Mouse (Mus musculus) hindbrain, embryonic 15.5 days (tissue): Measurements from ENCODE around the gene B3gnt7. TPM values are rescaled to one million over a fixed set of nuclear protein-coding genes. Genes with fewer than 3 reads are reported as not detected.
A peak's percentile ranks its signal among the peaks of the same experiment; 100 is the strongest.
"Not testable (repeated sequence)": the region's sequence is repeated elsewhere in the genome, so short reads cannot be mapped to it uniquely, and the experiment has no call there.

Experiments
- ATAC-seq: fragments of 200-750 bp; cut with Nextera tagmentation; 2 replicates; pipeline ENCODE4 v1.8.0; 2017; ENCODE audit warnings: low read depth, moderate number of reproducible peaks, moderate TSS enrichment; ENCODE audit not compliant: low FRiP score
- H3K27ac ChIP-seq: fragments of 300-500 bp; sonication (generic); replicated peaks from 2 replicates; pipeline ENCODE4 v1.5.1; 2015; ENCODE audit warnings: mild to moderate bottlenecking, inconsistent platforms
- H3K27me3 ChIP-seq: fragments of 300-500 bp; sonication (generic); 2 replicates; pipeline ENCODE4 v1.6.1; 2015; ENCODE audit warnings: control low read depth, inconsistent platforms
- H3K36me3 ChIP-seq: fragments of 300-500 bp; sonication (generic); 2 replicates; pipeline ENCODE4 v1.6.1; 2015; ENCODE audit warnings: control low read depth, inconsistent platforms
- H3K4me1 ChIP-seq: fragments of 300-500 bp; sonication (generic); replicated peaks from 2 replicates; pipeline ENCODE4 v1.6.1; 2015; ENCODE audit warnings: control low read depth, inconsistent platforms
- H3K4me2 ChIP-seq: fragments of 300-500 bp; sonication (generic); 2 replicates; pipeline ENCODE4 v1.6.1; 2015; ENCODE audit warnings: moderate library complexity, mild to moderate bottlenecking, inconsistent platforms
- H3K4me3 ChIP-seq: fragments of 300-500 bp; sonication (generic); 2 replicates; pipeline ENCODE4 v1.5.1; 2015; ENCODE audit warnings: mild to moderate bottlenecking, inconsistent platforms
- H3K9ac ChIP-seq: fragments of 300-500 bp; sonication (generic); 2 replicates; pipeline ENCODE4 v1.6.1; 2015; ENCODE audit warnings: inconsistent platforms
- H3K9me3 ChIP-seq: fragments of 300-500 bp; sonication (generic); 2 replicates; pipeline ENCODE4 v1.6.1; 2016; ENCODE audit warnings: control low read depth, inconsistent platforms
- WGBS: fragments of 180-500 bp; shearing (Covaris S2); methylation state at CpG from one replicate; pipeline ENCODE4 v1.1.7; 2015; 5-methylcytosine and 5-hydroxymethylcytosine counted together
- polyA plus RNA-seq: library from polyadenylated mRNA; unstranded; fragments of >200 nt; fragmentation: Nextera tagmentation; extraction: Ambion mirVana; gene quantifications from 2 replicates; pipeline ENCODE4 v1.2.1, GENCODE M21; 2015

B3gnt7 gene
- polyA plus RNA-seq, 1 experiment from 2014 or later: 8.7 TPM

- no peaks in the 10 kb centered on the region for H3K36me3 ChIP-seq
- H3K4me2 ChIP-seq: no peak overlapping the region
- H3K4me3 ChIP-seq: no peak overlapping the region
- no peak for ATAC-seq
- no peak overlapping the region for H3K9ac ChIP-seq
- 49% methylated on average over 2 of the region's 2 CpGs for WGBS
- H3K27me3 ChIP-seq: no peaks in the 10 kb centered on the region
- H3K27ac ChIP-seq: no peak overlapping the region
- H3K9me3 ChIP-seq: no peaks in the 10 kb centered on the region
- H3K4me1 ChIP-seq: no peaks in the 10 kb centered on the region
These were observed 33.7 kb downstream of the B3gnt7 start for GRCm38 (mm10) chr1:86336330-86336729.

DNA sequence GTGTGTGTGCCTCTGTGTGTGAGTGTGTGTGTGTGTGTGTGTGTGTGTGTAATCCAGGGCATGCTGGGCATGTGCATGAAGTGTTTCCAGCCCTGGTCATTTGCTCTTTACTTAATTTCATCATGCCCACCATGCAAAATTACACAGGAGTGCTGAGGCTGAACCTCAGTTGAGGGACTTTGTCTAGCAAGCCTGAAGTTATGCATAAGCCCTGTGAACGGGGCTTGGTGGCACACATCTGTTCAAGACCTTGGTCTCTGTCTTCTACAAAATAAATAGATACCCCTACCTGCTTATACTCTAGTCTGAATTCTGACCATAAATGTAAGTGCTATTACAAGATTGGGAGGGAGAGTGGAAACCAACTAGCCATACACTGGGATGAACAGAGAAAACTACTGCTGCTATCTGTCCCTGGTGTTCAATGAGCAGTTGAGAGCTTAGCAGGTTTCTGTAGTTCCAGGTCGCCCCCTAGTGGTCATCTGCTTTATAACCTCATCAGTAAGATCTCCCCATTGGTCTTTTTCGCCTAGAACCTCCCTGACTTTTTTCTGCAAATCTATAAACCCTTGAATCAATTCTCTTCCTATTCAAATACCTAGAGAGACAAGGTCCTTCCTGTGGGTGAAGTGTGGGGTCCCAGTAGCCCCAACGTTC lies 36.7 kb downstream of the B3gnt7 start:
- Histone ChIP-seq H3K4me2 (no peak overlapping the region), H3K9ac (no peak overlapping the region), H3K27me3 (no peaks in the 10 kb centered on the region), H3K36me3 (no peaks in the 10 kb centered on the region), H3K4me1 (no peaks in the 10 kb centered on the region), H3K4me3 (no peak overlapping the region), H3K9me3 (no peaks in the 10 kb centered on the region), H3K27ac (no peak overlapping the region)
- ATAC-seq: peak; percentile 74; the same call in 1 of the 2 replicates
- 29% methylated on average over 4 of the region's 4 CpGs for WGBS

GRCm38 (mm10) chr1:86341096-86341495 lies 38.5 kb downstream of the B3gnt7 start:
- not testable (repeated sequence) for H3K4me2 ChIP-seq, H3K4me3 ChIP-seq, H3K27me3 ChIP-seq, H3K27ac ChIP-seq, H3K9me3 ChIP-seq, ATAC-seq, H3K9ac ChIP-seq, H3K4me1 ChIP-seq, H3K36me3 ChIP-seq
- WGBS: 94% methylated on average over 2 of the region's 2 CpGs

DNA sequence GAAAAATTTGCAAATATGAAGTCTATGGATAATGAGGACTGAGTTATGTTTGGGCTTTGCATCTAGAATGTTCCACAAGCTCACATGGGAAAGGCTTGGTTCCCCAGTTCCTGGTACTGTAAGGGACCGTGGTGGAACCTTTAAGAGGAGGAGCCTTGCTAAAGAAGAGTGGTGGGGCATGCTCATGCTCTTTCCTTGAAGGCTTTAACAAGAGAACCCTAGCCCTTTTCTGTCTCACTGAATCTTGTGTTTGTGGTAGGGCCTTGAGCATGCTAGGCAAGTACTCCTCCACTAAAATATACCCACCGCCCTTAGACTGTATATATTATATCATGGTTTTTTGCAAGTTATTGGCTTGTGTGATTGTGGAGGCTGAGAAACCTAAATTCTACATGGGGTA lies 39.7 kb downstream of the B3gnt7 start:
- no peaks in the 10 kb centered on the region for H3K9me3 ChIP-seq
- no peaks in the 10 kb centered on the region for H3K4me1 ChIP-seq
- H3K27me3 ChIP-seq: no peaks in the 10 kb centered on the region
- peaks cover 6% of the 10 kb centered on the region for H3K36me3 ChIP-seq
- no peak overlapping the region for H3K9ac ChIP-seq
- ATAC-seq: no peak
- no peak overlapping the region for H3K27ac ChIP-seq
- H3K4me2 ChIP-seq: no peak overlapping the region
- 91% methylated on average over 2 of the region's 2 CpGs for WGBS
- H3K4me3 ChIP-seq: no peak overlapping the region

DNA sequence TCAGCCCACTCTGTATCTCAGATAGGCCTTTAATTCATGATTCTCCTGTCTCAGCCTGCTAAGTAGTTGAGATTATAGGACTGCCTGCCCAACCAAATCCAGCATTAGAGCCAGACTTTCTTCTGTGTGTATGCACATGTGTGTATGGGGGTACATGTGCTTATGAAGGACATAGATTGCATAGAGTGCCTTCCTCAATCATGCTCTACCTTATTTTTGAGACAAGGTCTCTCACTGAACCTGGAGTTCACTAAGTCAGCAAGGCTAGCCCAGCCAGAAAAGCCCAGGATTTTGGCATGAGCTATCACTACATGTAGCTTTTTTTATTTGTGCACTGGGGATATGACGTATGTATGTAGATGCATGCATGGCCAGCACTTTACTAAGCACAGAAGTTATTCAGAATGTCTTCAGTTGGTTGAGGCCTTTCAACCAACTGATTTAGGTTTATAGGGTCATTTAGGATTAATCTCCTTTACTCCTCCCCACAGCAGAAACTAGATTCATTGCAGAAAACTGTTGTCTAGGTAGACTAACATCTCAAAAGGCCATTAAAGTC lies 40.5 kb downstream of the B3gnt7 start:
- no peak for ATAC-seq
- Histone ChIP-seq H3K4me3 (no peak overlapping the region), H3K4me2 (no peak overlapping the region), H3K4me1 (no peaks in the 10 kb centered on the region), H3K27ac (no peak overlapping the region), H3K9ac (no peak overlapping the region), H3K9me3 (no peaks in the 10 kb centered on the region), H3K27me3 (no peaks in the 10 kb centered on the region), H3K36me3 (peaks cover 14% of the 10 kb centered on the region)
- WGBS: 100% methylated on average over 1 of the region's 1 CpGs

GRCm38 (mm10) chr1:86343969-86344861 lies 41.6 kb downstream of the B3gnt7 start:
- H3K4me1 ChIP-seq: no peaks in the 10 kb centered on the region
- H3K9me3 ChIP-seq: no peaks in the 10 kb centered on the region
- H3K27me3 ChIP-seq: no peaks in the 10 kb centered on the region
- H3K9ac ChIP-seq: no peak overlapping the region
- H3K4me2 ChIP-seq: no peak overlapping the region
- H3K4me3 ChIP-seq: no peak overlapping the region
- peaks cover 25% of the 10 kb centered on the region for H3K36me3 ChIP-seq
- ATAC-seq: no peak
- no peak overlapping the region for H3K27ac ChIP-seq
- WGBS: 83% methylated on average over 4 of the region's 4 CpGs

GRCm38 (mm10) chr1:86345069-86345468 lies 42.4 kb downstream of the B3gnt7 start:
- no peaks in the 10 kb centered on the region for H3K27me3 ChIP-seq
- H3K27ac ChIP-seq: no peak overlapping the region
- H3K9ac ChIP-seq: no peak overlapping the region
- ATAC-seq: no peak
- H3K9me3 ChIP-seq: no peaks in the 10 kb centered on the region
- H3K4me3 ChIP-seq: no peak overlapping the region
- peaks cover 33% of the 10 kb centered on the region for H3K36me3 ChIP-seq
- no peaks in the 10 kb centered on the region for H3K4me1 ChIP-seq
- no peak overlapping the region for H3K4me2 ChIP-seq
- WGBS: 94% methylated on average over 4 of the region's 4 CpGs

- no peak overlapping the region for H3K4me2 ChIP-seq
- peaks cover 42% of the 10 kb centered on the region for H3K36me3 ChIP-seq
- H3K9me3 ChIP-seq: no peaks in the 10 kb centered on the region
- no peaks in the 10 kb centered on the region for H3K4me1 ChIP-seq
- no peak overlapping the region for H3K27ac ChIP-seq
- H3K4me3 ChIP-seq: no peak overlapping the region
- no peaks in the 10 kb centered on the region for H3K27me3 ChIP-seq
- no peak overlapping the region for H3K9ac ChIP-seq
- WGBS: 97% methylated on average over 4 of the region's 4 CpGs
- ATAC-seq: no peak
These were observed 43.3 kb downstream of the B3gnt7 start for GRCm38 (mm10) chr1:86345956-86346355.

DNA sequence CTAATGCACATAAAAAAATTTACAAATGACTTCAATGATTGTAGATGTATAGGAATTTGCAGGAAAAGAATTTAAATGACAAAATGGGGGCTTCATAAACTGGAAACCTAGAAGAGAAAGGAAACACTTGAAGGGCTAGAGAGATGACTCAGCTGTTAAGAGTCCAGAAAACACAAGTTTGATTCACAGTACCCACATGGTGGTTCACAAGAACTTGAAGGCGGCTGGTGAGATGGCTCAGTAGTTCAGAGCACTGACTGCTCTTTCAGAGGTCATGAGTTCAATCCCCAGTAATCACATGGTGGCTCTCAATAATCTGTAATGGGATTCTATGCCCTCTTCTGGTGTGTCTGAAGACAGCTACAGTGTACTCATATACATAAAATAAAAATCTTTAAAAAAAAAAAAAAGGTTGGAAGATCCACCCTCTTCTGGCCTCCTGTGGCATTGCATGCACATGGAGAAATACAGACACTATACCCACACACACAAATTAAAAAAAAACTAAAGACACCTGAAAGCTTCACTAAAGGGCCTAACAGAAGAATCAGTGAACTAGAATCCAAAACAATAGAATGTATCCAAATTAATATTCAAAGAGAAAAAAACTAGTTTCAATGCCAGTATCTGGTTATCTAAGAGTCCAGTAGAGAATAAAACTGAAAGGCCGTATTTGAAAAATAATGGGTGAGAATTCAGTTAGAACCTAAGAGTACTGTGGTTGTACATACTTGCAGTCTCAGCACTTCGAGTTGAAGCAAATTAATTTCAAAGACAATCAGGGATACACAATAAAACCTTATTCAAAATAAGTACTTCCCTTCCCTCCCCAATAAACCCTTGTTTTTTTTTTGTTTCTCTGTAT lies 44.5 kb downstream of the B3gnt7 start:
- H3K36me3 ChIP-seq: peaks cover 54% of the 10 kb centered on the region
- 94% methylated on average over 3 of the region's 3 CpGs for WGBS
- no peaks in the 10 kb centered on the region for H3K27me3 ChIP-seq
- no peaks in the 10 kb centered on the region for H3K4me1 ChIP-seq
- no peak overlapping the region for H3K27ac ChIP-seq
- H3K9me3 ChIP-seq: no peaks in the 10 kb centered on the region
- H3K9ac ChIP-seq: no peak overlapping the region
- H3K4me3 ChIP-seq: no peak overlapping the region
- no peak overlapping the region for H3K4me2 ChIP-seq
- no peak for ATAC-seq

- no peaks in the 10 kb centered on the region for H3K4me1 ChIP-seq
- no peak for ATAC-seq
- no peak overlapping the region for H3K27ac ChIP-seq
- no peak overlapping the region for H3K4me2 ChIP-seq
- no peak overlapping the region for H3K9ac ChIP-seq
- peaks cover 59% of the 10 kb centered on the region for H3K36me3 ChIP-seq
- no peaks in the 10 kb centered on the region for H3K9me3 ChIP-seq
- H3K27me3 ChIP-seq: no peaks in the 10 kb centered on the region
- H3K4me3 ChIP-seq: no peak overlapping the region
- 50% methylated on average over 1 of the region's 1 CpGs for WGBS
These were observed 45.0 kb downstream of the B3gnt7 start for GRCm38 (mm10) chr1:86347716-86348045.

- 67% methylated on average over 1 of the region's 1 CpGs for WGBS
- peaks cover 62% of the 10 kb centered on the region for H3K36me3 ChIP-seq
- no peak overlapping the region for H3K4me2 ChIP-seq
- no peaks in the 10 kb centered on the region for H3K27me3 ChIP-seq
- no peaks in the 10 kb centered on the region for H3K4me1 ChIP-seq
- H3K4me3 ChIP-seq: no peak overlapping the region
- H3K9me3 ChIP-seq: no peaks in the 10 kb centered on the region
- no peak overlapping the region for H3K9ac ChIP-seq
- no peak overlapping the region for H3K27ac ChIP-seq
- no peak for ATAC-seq
These were observed 45.5 kb downstream of the B3gnt7 start for GRCm38 (mm10) chr1:86348083-86348482.

GRCm38 (mm10) chr1:86348801-86349200 lies 46.2 kb downstream of the B3gnt7 start:
- H3K9ac ChIP-seq: no peak overlapping the region
- H3K4me3 ChIP-seq: no peak overlapping the region
- H3K9me3 ChIP-seq: no peaks in the 10 kb centered on the region
- no peak overlapping the region for H3K27ac ChIP-seq
- WGBS: 71% methylated on average over 4 of the region's 4 CpGs
- H3K4me2 ChIP-seq: no peak overlapping the region
- peaks cover 69% of the 10 kb centered on the region for H3K36me3 ChIP-seq
- no peak for ATAC-seq
- no peaks in the 10 kb centered on the region for H3K4me1 ChIP-seq
- H3K27me3 ChIP-seq: no peaks in the 10 kb centered on the region
